Mouse (Mus musculus) liver, adult (tissue): ENCODE measurements around the gene C3ar1.
A peak's percentile ranks its signal among the peaks of the same experiment; 100 is the strongest.

Source experiments
- GATA4 ChIP-seq: IDR thresholded peaks from 2 replicates; pipeline ENCODE4 v1.6.1; 2014; ENCODE audit warnings: mild to moderate bottlenecking, low read length; ENCODE audit not compliant: insufficient replicate concordance

C3ar1 gene

GRCm38 (mm10) chr6:122852696-122853095, 3.3 kb downstream of the C3ar1 start:
- TF ChIP-seq GATA4, result no peak

DNA sequence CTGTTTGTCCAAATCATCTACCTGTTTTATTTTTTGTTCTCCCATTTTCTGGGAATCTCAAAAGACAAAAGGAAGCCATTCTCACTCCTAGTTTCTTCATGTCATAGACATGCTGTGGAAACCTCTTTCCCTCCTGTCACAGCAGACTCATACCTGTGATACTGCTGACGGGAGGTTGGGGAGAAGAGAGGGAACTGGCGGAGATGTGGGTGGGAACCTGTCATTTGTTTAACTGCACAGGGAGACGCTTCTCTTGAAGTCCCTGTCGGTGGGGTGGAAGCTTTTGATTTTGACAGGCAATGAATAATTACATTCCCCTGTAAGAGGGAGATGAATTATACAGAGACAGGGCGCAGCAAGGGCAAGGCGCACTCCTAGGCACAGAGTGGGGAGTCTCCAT, 12.2 kb downstream of the C3ar1 start:
- TF ChIP-seq GATA4, result no peak

- TF ChIP-seq GATA4, result no peak
Observed at GRCm38 (mm10) chr6:122837539-122837938, 18.4 kb downstream of the C3ar1 start.

DNA sequence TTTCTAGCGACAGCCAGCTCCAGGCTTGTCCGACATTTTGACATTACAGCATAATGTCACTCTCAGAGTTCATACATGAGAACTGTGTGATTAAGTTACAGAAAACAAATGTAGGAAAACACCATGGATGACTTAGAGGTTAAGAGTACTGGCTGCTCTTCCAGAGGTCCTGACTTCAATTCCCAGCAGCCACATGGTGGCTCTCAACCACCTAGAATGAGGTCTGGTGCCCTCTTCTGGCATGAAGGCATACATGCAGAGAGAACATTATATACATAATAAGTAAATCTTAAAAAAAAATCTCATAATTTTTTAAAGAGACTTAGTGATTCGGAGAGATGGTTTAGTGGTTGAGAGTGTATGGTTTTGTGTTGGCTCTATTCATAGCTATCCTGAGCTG, 19.0 kb downstream of the C3ar1 start:
- no peak for TF ChIP-seq GATA4

DNA sequence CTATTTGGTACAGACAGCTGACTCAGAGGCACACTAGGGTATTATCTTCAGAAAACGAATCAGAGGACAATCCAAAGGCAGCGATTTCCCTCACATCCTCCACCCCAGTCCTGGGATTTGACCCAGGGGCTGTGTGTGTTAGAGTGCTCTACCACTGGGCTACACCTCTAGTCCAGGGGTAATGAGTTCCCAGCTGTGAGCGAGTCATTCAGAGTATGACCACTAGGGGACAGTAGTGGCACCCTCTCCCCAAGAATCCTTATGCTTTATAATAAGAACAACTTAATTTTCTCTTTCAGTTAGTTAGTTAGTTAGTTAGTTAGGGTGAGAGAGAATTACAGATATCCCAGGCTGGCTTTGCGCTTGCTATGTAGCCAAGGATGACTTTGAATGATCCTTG, 21.6 kb downstream of the C3ar1 start:
- TF ChIP-seq GATA4, result no peak

GRCm38 (mm10) chr6:122832880-122833279, 23.1 kb downstream of the C3ar1 start:
- TF ChIP-seq GATA4, result no peak

DNA sequence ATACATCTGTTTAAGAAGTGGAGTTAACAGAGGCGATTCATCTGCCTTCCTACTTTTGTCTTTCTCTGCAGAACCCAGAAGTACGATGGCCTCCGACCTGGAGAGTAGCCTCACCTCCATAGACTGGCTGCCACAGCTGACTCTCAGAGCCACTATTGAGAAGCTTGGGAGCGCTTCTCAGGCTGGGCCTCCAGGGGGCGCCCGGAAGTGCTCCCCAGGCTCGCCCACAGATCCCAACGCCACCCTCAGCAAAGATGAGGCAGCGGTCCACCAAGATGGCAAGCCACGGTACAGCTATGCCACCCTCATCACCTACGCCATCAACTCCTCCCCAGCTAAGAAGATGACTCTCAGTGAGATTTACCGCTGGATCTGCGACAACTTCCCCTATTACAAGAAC, 27.9 kb downstream of the C3ar1 start:
- TF ChIP-seq GATA4, result no peak

- TF ChIP-seq GATA4, result peak; percentile 19; the same call in 1 of the 2 replicates
Observed at GRCm38 (mm10) chr6:122825923-122826742, 29.8 kb downstream of the C3ar1 start.

DNA sequence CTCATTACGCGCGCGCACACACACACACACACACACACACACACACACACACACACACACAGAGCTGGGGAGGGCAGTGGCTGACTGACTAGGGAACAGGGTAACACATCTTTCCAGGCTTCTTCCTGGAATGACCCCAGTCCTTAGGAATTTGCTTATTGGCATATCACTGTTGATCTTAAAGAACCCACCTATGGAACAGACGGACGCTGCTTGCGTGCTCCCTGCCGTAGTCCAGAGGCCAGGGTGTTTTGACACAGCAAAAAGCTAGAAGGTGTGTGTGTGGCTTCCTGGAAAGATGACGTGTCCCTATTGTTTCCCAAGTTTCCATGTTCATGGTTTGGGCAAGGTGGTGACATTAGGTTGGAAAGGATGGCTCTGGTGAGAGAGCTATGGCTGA, 30.8 kb downstream of the C3ar1 start:
- TF ChIP-seq GATA4, result no peak

GRCm38 (mm10) chr6:122824086-122824485, 31.9 kb downstream of the C3ar1 start:
- no peak for TF ChIP-seq GATA4

- no peak for TF ChIP-seq GATA4
Observed at GRCm38 (mm10) chr6:122821822-122822221, 34.1 kb downstream of the C3ar1 start.

- TF ChIP-seq GATA4, result no peak
Observed at GRCm38 (mm10) chr6:122820799-122821650, 34.9 kb downstream of the C3ar1 start.

- TF ChIP-seq GATA4, result no peak
Observed at GRCm38 (mm10) chr6:122820071-122820798, 35.7 kb downstream of the C3ar1 start.

GRCm38 (mm10) chr6:122819306-122820070, 36.5 kb downstream of the C3ar1 start, which contains the start of gene Foxj2:
Gene Foxj2 (plus strand): TSS chr6:122819914.
- no peak; the same call in 1 of the 2 replicates for TF ChIP-seq GATA4

- TF ChIP-seq GATA4, result no peak
Observed at GRCm38 (mm10) chr6:122813640-122814039, 42.3 kb downstream of the C3ar1 start.
